Mouse (Mus musculus) intestine, postnatal 0 days (tissue): Measurements from ENCODE around the gene Topbp1. TPM values are rescaled to one million over a fixed set of nuclear protein-coding genes. Genes with fewer than 3 reads are reported as not detected.

Experiments
- ATAC-seq: fragments of 200-750 bp; cut with Nextera tagmentation; 2 replicates; pipeline ENCODE4 v1.8.0; 2017; ENCODE audit warnings: mild to moderate bottlenecking, moderate TSS enrichment, moderate library complexity
- H3K27ac ChIP-seq: fragments of 300-500 bp; sonication (generic); 2 replicates; pipeline ENCODE4 v1.5.1; 2014; ENCODE audit warnings: mild to moderate bottlenecking, low read depth, low read length, moderate library complexity
- H3K27me3 ChIP-seq: fragments of 300-500 bp; sonication (generic); replicated peaks from 2 replicates; pipeline ENCODE4 v1.6.1; 2014; ENCODE audit warnings: low read length, mixed read lengths; ENCODE audit not compliant: control insufficient read depth, insufficient read depth
- H3K36me3 ChIP-seq: fragments of 300-500 bp; sonication (generic); 2 replicates; pipeline ENCODE4 v1.6.1; 2014; ENCODE audit warnings: mild to moderate bottlenecking, moderate library complexity; ENCODE audit not compliant: control insufficient read depth, insufficient read depth
- H3K4me1 ChIP-seq: fragments of 300-500 bp; sonication (generic); replicated peaks from 2 replicates; pipeline ENCODE4 v1.6.1; 2014; ENCODE audit warnings: antibody characterized with exemption, low read length, mixed read lengths; ENCODE audit not compliant: control insufficient read depth, insufficient read depth
- H3K4me2 ChIP-seq: fragments of 300-500 bp; sonication (generic); replicated peaks from 2 replicates; pipeline ENCODE4 v1.6.1; 2014; ENCODE audit warnings: low read depth, mild to moderate bottlenecking, moderate library complexity
- H3K4me3 ChIP-seq: fragments of 300-500 bp; sonication (generic); 2 replicates; pipeline ENCODE4 v1.5.1; 2014; ENCODE audit warnings: low read depth, low read length
- H3K9ac ChIP-seq: fragments of 300-500 bp; sonication (generic); 2 replicates; pipeline ENCODE4 v1.6.1; 2014; ENCODE audit warnings: mild to moderate bottlenecking, low read depth, low read length
- H3K9me3 ChIP-seq: fragments of 300-500 bp; sonication (generic); 2 replicates; pipeline ENCODE4 v1.6.1; 2016; ENCODE audit warnings: mixed run types; ENCODE audit not compliant: control insufficient read depth
- CTCF ChIP-seq: sonication (generic); IDR thresholded peaks from 2 replicates; pipeline ENCODE4 v1.5.1; 2016; ENCODE audit warnings: low read depth, mild to moderate bottlenecking, control low read depth, antibody characterized with exemption, moderate library complexity
- WGBS: fragments of 180-500 bp; shearing (Covaris S2); extraction: QIAGEN DNeasy Blood & Tissue Kit; methylation state at CpG from one replicate; pipeline ENCODE4 v1.1.7; 2014; 5-methylcytosine and 5-hydroxymethylcytosine counted together
- polyA plus RNA-seq: library from polyadenylated mRNA; unstranded; fragments of >200 nt; fragmentation: Nextera tagmentation; extraction: Ambion mirVana; gene quantifications from 2 replicates; pipeline ENCODE4 v1.2.1, GENCODE M21; 2015

Gene Topbp1
- polyA plus RNA-seq, 1 experiment from 2014 or later, result 15.2 TPM

GRCm38 (mm10) chr9:103286396-103286795 is 18.6 kb upstream of the Topbp1 start:
- no peaks in the 10 kb centered on the region for H3K9me3 ChIP-seq
- no peaks in the 10 kb centered on the region for H3K27me3 ChIP-seq
- 48% methylated on average over 4 of the region's 4 CpGs for WGBS
- no peak overlapping the region for H3K4me3 ChIP-seq
- H3K4me2 ChIP-seq, result no peak overlapping the region
- H3K4me1 ChIP-seq, result no peaks in the 10 kb centered on the region
- H3K36me3 ChIP-seq, result no peaks in the 10 kb centered on the region
- H3K9ac ChIP-seq, result no peak overlapping the region
- ATAC-seq, result no peak
- no peak overlapping the region for H3K27ac ChIP-seq
- TF ChIP-seq CTCF, result no peak

- Histone ChIP-seq H3K4me1 (no peaks in the 10 kb centered on the region), H3K4me2 (no peak overlapping the region), H3K4me3 (no peak overlapping the region), H3K27me3 (no peaks in the 10 kb centered on the region), H3K27ac (no peak overlapping the region), H3K9ac (no peak overlapping the region), H3K36me3 (no peaks in the 10 kb centered on the region), H3K9me3 (no peaks in the 10 kb centered on the region)
- TF ChIP-seq CTCF, result no peak
- ATAC-seq, result no peak
- WGBS, result 57% methylated on average over 13 of the region's 13 CpGs
Observed at GRCm38 (mm10) chr9:103286901-103287422, 18.1 kb upstream of the Topbp1 start.

GRCm38 (mm10) chr9:103287840-103288488 is 17.1 kb upstream of the Topbp1 start:
- 69% methylated on average over 19 of the region's 19 CpGs for WGBS
- no peak for TF ChIP-seq CTCF
- ATAC-seq, result peak; percentile 73; the same call in 1 of the 2 replicates

GRCm38 (mm10) chr9:103288489-103289180 is 16.4 kb upstream of the Topbp1 start:
- no peaks in the 10 kb centered on the region for H3K4me1 ChIP-seq
- WGBS, result 81% methylated on average over 13 of the region's 13 CpGs
- ATAC-seq, result no peak

More at GRCm38 (mm10) chr9:103287840-103288488, 17.1 kb upstream of the Topbp1 start:
- Histone ChIP-seq H3K4me3 (no peak overlapping the region), H3K9me3 (no peaks in the 10 kb centered on the region), H3K9ac (no peak overlapping the region), H3K27me3 (no peaks in the 10 kb centered on the region), H3K4me2 (no peak overlapping the region), H3K27ac (no peak overlapping the region), H3K4me1 (no peaks in the 10 kb centered on the region), H3K36me3 (no peaks in the 10 kb centered on the region)

GRCm38 (mm10) chr9:103294507-103294906 is 10.5 kb upstream of the Topbp1 start:
- Histone ChIP-seq H3K27me3 (no peaks in the 10 kb centered on the region), H3K9ac (no peak overlapping the region), H3K36me3 (no peaks in the 10 kb centered on the region), H3K9me3 (no peaks in the 10 kb centered on the region), H3K27ac (no peak overlapping the region), H3K4me1 (no peaks in the 10 kb centered on the region), H3K4me3 (no peak overlapping the region), H3K4me2 (no peak overlapping the region)
- 50% methylated on average over 2 of the region's 2 CpGs for WGBS
- ATAC-seq, result no peak
- no peak for TF ChIP-seq CTCF

More at GRCm38 (mm10) chr9:103288489-103289180, 16.4 kb upstream of the Topbp1 start:
- Histone ChIP-seq H3K9ac (no peak overlapping the region), H3K4me3 (no peak overlapping the region), H3K27me3 (no peaks in the 10 kb centered on the region), H3K4me2 (no peak overlapping the region), H3K36me3 (no peaks in the 10 kb centered on the region), H3K27ac (no peak overlapping the region), H3K9me3 (no peaks in the 10 kb centered on the region)
- no peak for TF ChIP-seq CTCF

- no peak for ATAC-seq
- Histone ChIP-seq H3K4me1 (no peaks in the 10 kb centered on the region), H3K9ac (no peak overlapping the region), H3K27ac (no peak overlapping the region), H3K27me3 (no peaks in the 10 kb centered on the region), H3K9me3 (no peaks in the 10 kb centered on the region), H3K36me3 (no peaks in the 10 kb centered on the region), H3K4me2 (no peak overlapping the region), H3K4me3 (no peak overlapping the region)
- WGBS, result 85% methylated on average over 8 of the region's 8 CpGs
- no peak for TF ChIP-seq CTCF
Observed at GRCm38 (mm10) chr9:103301086-103301485, 3.9 kb upstream of the Topbp1 start.
